Mouse (Mus musculus) lung, embryonic 16.5 days (tissue): Measurements from ENCODE around the gene Tmem222. TPM values are rescaled to one million over a fixed set of nuclear protein-coding genes. Genes with fewer than 3 reads are reported as not detected.

Experiments
- ATAC-seq: fragments of 200-750 bp; cut with Nextera tagmentation; 2 replicates; pipeline ENCODE4 v1.8.0; 2017; ENCODE audit warnings: low read depth, mild to moderate bottlenecking, moderate library complexity
- H3K27ac ChIP-seq: fragments of 300-500 bp; sonication (generic); 2 replicates; pipeline ENCODE4 v1.5.1; 2014; ENCODE audit warnings: mild to moderate bottlenecking, control low read depth, low read length
- H3K27me3 ChIP-seq: fragments of 300-500 bp; sonication (generic); 2 replicates; pipeline ENCODE4 v1.6.1; 2014; ENCODE audit warnings: low read depth, low read length, mixed read lengths; ENCODE audit not compliant: control insufficient read depth, insufficient read depth
- H3K36me3 ChIP-seq: fragments of 300-500 bp; sonication (generic); 2 replicates; pipeline ENCODE4 v1.6.1; 2014; ENCODE audit warnings: low read length; ENCODE audit not compliant: control insufficient read depth, insufficient read depth
- H3K4me1 ChIP-seq: fragments of 300-500 bp; sonication (generic); replicated peaks from 2 replicates; pipeline ENCODE4 v1.6.1; 2014; ENCODE audit warnings: low read length, mixed read lengths; ENCODE audit not compliant: control insufficient read depth, insufficient read depth
- H3K4me2 ChIP-seq: fragments of 300-500 bp; sonication (generic); 2 replicates; pipeline ENCODE4 v1.6.1; 2014; ENCODE audit warnings: low read depth, low read length, control low read depth
- H3K4me3 ChIP-seq: fragments of 300-500 bp; sonication (generic); 2 replicates; pipeline ENCODE4 v1.5.1; 2014; ENCODE audit warnings: mild to moderate bottlenecking, low read length, control low read depth
- H3K9ac ChIP-seq: fragments of 300-500 bp; sonication (generic); 2 replicates; pipeline ENCODE4 v1.6.1; 2014; ENCODE audit warnings: low read length, control low read depth
- H3K9me3 ChIP-seq: fragments of 300-500 bp; sonication (generic); 2 replicates; pipeline ENCODE4 v1.6.1; 2016; ENCODE audit warnings: low read length; ENCODE audit not compliant: control insufficient read depth
- WGBS: fragments of 180-500 bp; shearing (Covaris S2); extraction: QIAGEN DNeasy Blood & Tissue Kit; methylation state at CpG from one replicate; pipeline ENCODE4 v1.1.7; 2014; 5-methylcytosine and 5-hydroxymethylcytosine counted together
- polyA plus RNA-seq: library from polyadenylated mRNA; unstranded; fragments of >200 nt; fragmentation: Nextera tagmentation; extraction: Ambion mirVana; gene quantifications from 2 replicates; pipeline ENCODE4 v1.2.1, GENCODE M21; 2015

The Tmem222 gene
- polyA plus RNA-seq, 1 experiment from 2014 or later = 79.3 TPM

DNA sequence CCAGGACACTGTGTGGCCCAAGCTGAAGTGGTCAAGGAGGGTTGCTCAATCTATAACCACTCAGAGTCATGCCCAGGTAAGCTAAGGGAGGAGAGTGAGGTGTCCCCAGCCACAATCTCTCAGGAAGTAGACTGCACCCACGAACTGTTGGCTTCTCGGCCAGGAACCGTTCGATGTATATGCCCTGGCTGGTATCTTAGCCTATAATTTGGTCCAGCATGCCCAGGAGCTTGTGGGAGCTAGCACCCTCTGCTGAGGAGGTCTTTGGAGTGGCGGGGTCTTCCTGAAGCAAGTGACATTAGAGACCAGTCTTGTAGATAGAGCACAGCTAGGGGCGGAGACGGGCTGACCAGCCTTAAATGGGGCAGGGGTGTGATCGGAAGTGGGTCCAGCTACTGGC, 55.9 kb downstream of the Tmem222 start:
- H3K9ac ChIP-seq = no peak overlapping the region
- WGBS = 80% methylated on average over 8 of the region's 8 CpGs
- H3K4me3 ChIP-seq = no peak overlapping the region
- H3K36me3 ChIP-seq = no peaks in the 10 kb centered on the region
- H3K27me3 ChIP-seq = peaks cover 4% of the 10 kb centered on the region; the same call in 1 of the 2 replicates
- H3K4me2 ChIP-seq = no peak overlapping the region
- H3K27ac ChIP-seq = no peak overlapping the region
- no peak for ATAC-seq
- H3K4me1 ChIP-seq = peaks cover 4% of the 10 kb centered on the region
- H3K9me3 ChIP-seq = no peaks in the 10 kb centered on the region

DNA sequence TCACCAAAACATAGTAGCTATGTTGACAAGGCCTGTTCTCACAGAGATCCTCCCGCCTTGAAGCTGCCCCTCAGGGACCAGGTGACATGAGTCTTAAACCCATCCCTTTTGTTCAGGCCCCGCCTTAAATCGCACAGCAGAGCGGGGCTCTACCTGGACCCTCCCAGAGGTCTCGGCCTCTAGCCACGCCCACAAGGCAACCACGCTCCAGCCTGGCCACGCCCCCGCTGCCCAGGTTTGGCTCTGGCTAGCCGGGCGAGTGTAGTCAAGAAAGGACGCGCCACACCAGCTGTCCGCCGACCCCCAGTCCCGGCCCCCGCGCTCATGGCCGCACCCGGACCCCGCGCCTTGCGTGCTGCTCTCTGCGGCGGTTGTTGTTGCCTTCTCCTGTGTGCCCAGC, 56.9 kb downstream of the Tmem222 start:
- H3K9ac ChIP-seq = peak overlapping the region; percentile 57; the same call in 1 of the 2 replicates
- no peaks in the 10 kb centered on the region for H3K9me3 ChIP-seq
- no peak overlapping the region for H3K27ac ChIP-seq
- WGBS = under 1% methylated on average over 25 of the region's 25 CpGs
- peak; percentile 61; the same call in 1 of the 2 replicates for ATAC-seq
- no peaks in the 10 kb centered on the region for H3K36me3 ChIP-seq
- H3K4me1 ChIP-seq = peaks cover 4% of the 10 kb centered on the region
- peak overlapping the region; percentile 43 for H3K4me3 ChIP-seq
- H3K4me2 ChIP-seq = peak overlapping the region; percentile 60
- peaks cover 4% of the 10 kb centered on the region; the same call in 1 of the 2 replicates for H3K27me3 ChIP-seq

DNA sequence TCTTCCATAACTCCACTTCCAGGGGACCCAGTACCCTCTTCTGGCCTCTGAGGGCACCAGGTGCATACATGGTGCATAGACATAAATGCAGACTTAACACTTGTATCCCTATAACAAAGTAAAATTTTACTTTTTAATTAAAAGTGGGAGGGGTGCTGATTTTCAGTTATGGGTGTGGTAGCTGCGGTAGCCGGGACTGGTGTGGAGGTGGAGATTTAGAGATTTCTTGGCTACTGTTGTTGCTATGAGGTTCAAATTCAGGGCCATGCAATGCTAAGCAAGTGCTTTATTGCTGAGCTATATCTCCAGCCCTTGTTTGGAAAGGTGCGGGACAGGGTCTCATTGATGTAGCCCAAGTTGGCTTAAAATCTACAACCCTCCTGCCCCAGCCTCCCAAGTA, 58.8 kb downstream of the Tmem222 start:
- Histone ChIP-seq H3K9ac (no peak overlapping the region), H3K27me3 (peaks cover 8% of the 10 kb centered on the region; the same call in 1 of the 2 replicates), H3K36me3 (no peaks in the 10 kb centered on the region), H3K4me1 (peaks cover 2% of the 10 kb centered on the region), H3K27ac (no peak overlapping the region), H3K4me2 (no peak overlapping the region), H3K9me3 (no peaks in the 10 kb centered on the region), H3K4me3 (no peak overlapping the region)
- no peak for ATAC-seq
- WGBS = 84% methylated on average over 3 of the region's 3 CpGs

DNA sequence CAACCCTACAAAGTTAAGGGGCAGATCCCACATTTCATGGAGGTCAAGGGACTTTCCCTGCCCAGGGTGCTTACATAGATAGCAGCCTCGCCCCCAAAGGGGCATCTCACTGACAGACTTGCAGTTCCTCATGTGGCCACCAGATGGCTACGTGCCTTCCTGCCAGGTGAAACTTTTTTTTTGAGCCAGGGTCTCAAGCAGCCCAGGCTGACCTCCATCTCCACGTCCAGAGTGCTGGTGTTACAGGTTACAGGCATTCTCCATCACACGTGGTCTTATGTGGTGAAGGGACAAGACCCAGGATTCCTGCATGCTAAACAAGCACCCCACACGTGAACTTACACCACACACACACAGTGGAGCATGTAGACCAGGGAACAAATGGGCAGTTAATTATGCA, 60.0 kb downstream of the Tmem222 start:
- WGBS = 2% methylated on average over 5 of the region's 5 CpGs
- peaks cover 8% of the 10 kb centered on the region; the same call in 1 of the 2 replicates for H3K27me3 ChIP-seq

More for the DNA sequence above, 60.0 kb downstream of the Tmem222 start:
- Histone ChIP-seq H3K4me2 (no peak overlapping the region), H3K9me3 (no peaks in the 10 kb centered on the region), H3K36me3 (no peaks in the 10 kb centered on the region), H3K9ac (no peak overlapping the region), H3K4me3 (no peak overlapping the region), H3K4me1 (peaks cover 11% of the 10 kb centered on the region), H3K27ac (no peak overlapping the region)
- ATAC-seq = no peak

Other genes with a start within 250 kb of the Tmem222 start
- 140 and 144 TPM in 2 replicates for gene Wasf2, start 147.3 kb downstream of the Tmem222 start, polyA plus RNA-seq
- gene Cd164l2, start 65.7 kb downstream of the Tmem222 start, polyA plus RNA-seq = 7.7 and 13.2 TPM in 2 replicates
- gene Gpr3, start 65.3 kb downstream of the Tmem222 start, polyA plus RNA-seq = 0.15 TPM in 1 of 2 replicates, not detected in the other
- 4.2 and 4.3 TPM in 2 replicates for gene Map3k6, start 37.0 kb downstream of the Tmem222 start, polyA plus RNA-seq
- 2.4 and 3.0 TPM in 2 replicates for gene Sytl1, start 14.7 kb downstream of the Tmem222 start, polyA plus RNA-seq
- gene Wdtc1, start 75.7 kb upstream of the Tmem222 start, polyA plus RNA-seq = 11.3 and 11.8 TPM in 2 replicates
- 8.8 and 9.5 TPM in 2 replicates for gene Slc9a1, start 91.9 kb upstream of the Tmem222 start, polyA plus RNA-seq
- 1.6 and 1.9 TPM in 2 replicates for gene Tent5b, start 202.3 kb upstream of the Tmem222 start, polyA plus RNA-seq
- gene Trnp1, start 220.8 kb upstream of the Tmem222 start, polyA plus RNA-seq = 0.18 and 0.79 TPM in 2 replicates
- gene Kdf1, start 241.2 kb upstream of the Tmem222 start, polyA plus RNA-seq = 30.4 and 33.3 TPM in 2 replicates